Mouse (Mus musculus) CH12.LX (cell line): ENCODE data around the gene Smg7. TPM values are rescaled to one million over a fixed set of nuclear protein-coding genes. Genes with fewer than 3 reads are reported as not detected.
A peak's percentile ranks its signal among the peaks of the same experiment; 100 is the strongest.

ENCODE experiments used
- DNase-seq: peaks from one replicate; pipeline ENCODE4 v3.0.0-alpha.2; 2013; ENCODE audit errors: extremely low read depth
- H3K27ac ChIP-seq: 2 replicates; pipeline ENCODE4 v1.5.1; 2012; ENCODE audit warnings: low read depth, mild to moderate bottlenecking, control low read depth, moderate library complexity; ENCODE audit not compliant: insufficient read depth
- H3K27me3 ChIP-seq: replicated peaks from 2 replicates; pipeline ENCODE3; 2012; ENCODE audit warnings: inconsistent platforms
- H3K36me3 ChIP-seq, 2 experiments: replicated peaks in 1 of 2; 2 replicates each; pipeline versions ENCODE3 to v1.6.1; 2012; ENCODE audit warnings: inconsistent platforms in 1 of 2, low read length in 1 of 2, mild to moderate bottlenecking in 1 of 2, mixed read lengths in 1 of 2, moderate library complexity in 1 of 2; ENCODE audit not compliant: control insufficient read depth in 1 of 2, insufficient read depth in 1 of 2
- H3K4me1 ChIP-seq, 2 experiments: 2 replicates each; pipeline ENCODE4 v1.6.1; 2012; ENCODE audit warnings: inconsistent platforms in 1 of 2, moderate library complexity in 1 of 2; ENCODE audit not compliant: insufficient read depth in 2 of 2, control insufficient read depth in 1 of 2
- H3K4me2 ChIP-seq: 2 replicates; pipeline ENCODE4 v1.6.1; 2012; ENCODE audit warnings: low read depth, mild to moderate bottlenecking, control low read depth; ENCODE audit not compliant: poor library complexity, insufficient read depth, severe bottlenecking
- H3K4me3 ChIP-seq, 3 experiments: fragments of 150-350 bp in 1 of 3; sonication (generic) in 1 of 3; replicated peaks in 1 of 3; 2 replicates each; pipeline versions ENCODE3 to v1.5.1; 2011 to 2012; ENCODE audit warnings: low read depth in 2 of 3, low read length in 2 of 3, mild to moderate bottlenecking in 2 of 3, moderate library complexity in 2 of 3, control low read depth in 1 of 3, improper control_type of control experiment in 1 of 3, inconsistent platforms in 1 of 3, mixed read lengths in 1 of 3; ENCODE audit not compliant: poor library complexity in 1 of 3
- H3K79me2 ChIP-seq: replicated peaks from 2 replicates; pipeline ENCODE4 v1.6.1; 2012; ENCODE audit warnings: mild to moderate bottlenecking, moderate library complexity; ENCODE audit not compliant: control insufficient read depth, poor library complexity, insufficient read depth, severe bottlenecking; ENCODE audit errors: extremely low read depth
- H3K9ac ChIP-seq: 2 replicates; pipeline ENCODE4 v1.6.1; 2012; ENCODE audit warnings: low read depth, mild to moderate bottlenecking, control low read depth, moderate library complexity; ENCODE audit not compliant: insufficient read depth
- H3K9me3 ChIP-seq: replicated peaks from 2 replicates; pipeline ENCODE3; 2012; ENCODE audit warnings: low read length, inconsistent platforms, mixed read lengths
- CTCF ChIP-seq, 2 experiments: IDR thresholded peaks in 1 of 2; conservative IDR thresholded peaks in 1 of 2; 2 replicates each; pipeline ENCODE4 v1.5.1; 2011 to 2012; ENCODE audit warnings: low read depth in 2 of 2, low read length in 2 of 2, improper control_type of control experiment in 1 of 2, inconsistent platforms in 1 of 2, mild to moderate bottlenecking in 1 of 2, moderate library complexity in 1 of 2
- ELF1 ChIP-seq: IDR thresholded peaks from 2 replicates; pipeline ENCODE4 v1.6.1; 2014; ENCODE audit warnings: low read depth, mild to moderate bottlenecking, inconsistent platforms, low read length, improper control_type of control experiment
- EP300 ChIP-seq: IDR thresholded peaks from 2 replicates; pipeline ENCODE4 v1.6.1; 2011; ENCODE audit warnings: low read length, improper control_type of control experiment
- ETS1 ChIP-seq: conservative IDR thresholded peaks from 2 replicates; pipeline ENCODE4 v1.6.1; 2012; ENCODE audit warnings: low read depth, mild to moderate bottlenecking, inconsistent platforms, low read length, improper control_type of control experiment, moderate library complexity
- GABPA ChIP-seq: IDR thresholded peaks from 2 replicates; pipeline ENCODE4 v1.6.1; 2012; ENCODE audit warnings: low read depth, low read length, improper control_type of control experiment, inconsistent platforms; ENCODE audit not compliant: insufficient replicate concordance
- HCFC1 ChIP-seq: IDR thresholded peaks from 2 replicates; pipeline ENCODE4 v1.6.1; 2012; ENCODE audit warnings: low read depth, mild to moderate bottlenecking, inconsistent platforms, low read length, improper control_type of control experiment
- JUN ChIP-seq: IDR thresholded peaks from 2 replicates; pipeline ENCODE4 v1.6.1; 2011; ENCODE audit warnings: low read depth, mild to moderate bottlenecking, low read length, improper control_type of control experiment, moderate library complexity; ENCODE audit not compliant: insufficient read depth
- JUND ChIP-seq: conservative IDR thresholded peaks from 2 replicates; pipeline ENCODE4 v1.6.1; 2011; ENCODE audit warnings: low read depth, low read length, improper control_type of control experiment
- KAT2A ChIP-seq: IDR thresholded peaks from 2 replicates; pipeline ENCODE4 v1.6.1; 2012; ENCODE audit warnings: low read length, improper control_type of control experiment, inconsistent platforms; ENCODE audit not compliant: insufficient replicate concordance
- MAZ ChIP-seq: IDR thresholded peaks from 2 replicates; pipeline ENCODE4 v1.6.1; 2012; ENCODE audit warnings: low read depth, mild to moderate bottlenecking, inconsistent platforms, low read length, improper control_type of control experiment, moderate library complexity
- MEF2A ChIP-seq: IDR thresholded peaks from 2 replicates; pipeline ENCODE4 v1.6.1; 2014; ENCODE audit warnings: low read depth, mild to moderate bottlenecking, inconsistent platforms, low read length, improper control_type of control experiment, borderline replicate concordance
- MXI1 ChIP-seq: IDR thresholded peaks from 2 replicates; pipeline ENCODE4 v1.6.1; 2011; ENCODE audit warnings: mild to moderate bottlenecking, low read depth, low read length, improper control_type of control experiment
- MYC ChIP-seq: IDR thresholded peaks from 2 replicates; pipeline ENCODE4 v1.6.1; 2011; ENCODE audit warnings: low read depth, mild to moderate bottlenecking, improper control_type of control experiment, low read length
- NELFE ChIP-seq: IDR thresholded peaks from 2 replicates; pipeline ENCODE4 v1.6.1; 2011; ENCODE audit warnings: low read depth, low read length, improper control_type of control experiment
- NRF1 ChIP-seq: IDR thresholded peaks from 2 replicates; pipeline ENCODE4 v1.6.1; 2014; ENCODE audit warnings: low read depth, mild to moderate bottlenecking, inconsistent platforms, low read length, improper control_type of control experiment, moderate library complexity
- PAX5 ChIP-seq: IDR thresholded peaks from 2 replicates; pipeline ENCODE4 v1.6.1; 2012; ENCODE audit warnings: low read length, inconsistent platforms, mixed read lengths
- POLR2A ChIP-seq: IDR thresholded peaks from 2 replicates; pipeline ENCODE4 v1.6.1; 2011; ENCODE audit warnings: low read depth, mild to moderate bottlenecking, improper control_type of control experiment, low read length
- POLR2AphosphoS2 ChIP-seq: IDR thresholded peaks from 2 replicates; pipeline ENCODE4 v1.6.1; 2011; ENCODE audit warnings: low read depth, low read length, improper control_type of control experiment
- SMC3 ChIP-seq: IDR thresholded peaks from 2 replicates; pipeline ENCODE4 v1.6.1; 2011; ENCODE audit warnings: low read depth, low read length, improper control_type of control experiment
- TBP ChIP-seq: conservative IDR thresholded peaks from 2 replicates; pipeline ENCODE4 v1.6.1; 2011; ENCODE audit warnings: low read depth, low read length, improper control_type of control experiment
- TCF12 ChIP-seq: IDR thresholded peaks from 2 replicates; pipeline ENCODE4 v1.6.1; 2014; ENCODE audit warnings: low read depth, mild to moderate bottlenecking, inconsistent platforms, low read length, improper control_type of control experiment
- UBTF ChIP-seq: IDR thresholded peaks from 2 replicates; pipeline ENCODE4 v1.6.1; 2012; ENCODE audit warnings: low read depth, mild to moderate bottlenecking, inconsistent platforms, low read length, improper control_type of control experiment, moderate library complexity
- USF2 ChIP-seq: conservative IDR thresholded peaks from 2 replicates; pipeline ENCODE4 v1.6.1; 2011; ENCODE audit warnings: low read depth, low read length, improper control_type of control experiment
- ZC3H11A ChIP-seq: IDR thresholded peaks from 2 replicates; pipeline ENCODE4 v1.6.1; 2012; ENCODE audit warnings: low read depth, mild to moderate bottlenecking, inconsistent platforms, low read length, improper control_type of control experiment
- ZMIZ1 ChIP-seq: IDR thresholded peaks from 2 replicates; pipeline ENCODE4 v1.6.1; 2012; ENCODE audit warnings: low read depth, mild to moderate bottlenecking, inconsistent platforms, low read length, improper control_type of control experiment
- ZNF384 ChIP-seq: IDR thresholded peaks from 2 replicates; pipeline ENCODE4 v1.6.1; 2012; ENCODE audit warnings: low read depth, low read length, improper control_type of control experiment, inconsistent platforms
- dilution Hi-C: fragments of 300-500 bp; cut with MboI; formaldehyde crosslinking; loops from 2 replicates; pipeline ENCODE4 v1.14.3; 2020; ENCODE audit warnings: low sequenced_read_pairs; ENCODE audit not compliant: extremely low pct_unique_long_range_greater_than_20kb, extremely low pct_ligation_motif_present
- in situ Hi-C: fragments of 300-500 bp; cut with MboI; formaldehyde crosslinking; loops from 3 replicates; pipeline ENCODE4 v1.14.3; 2019; ENCODE audit warnings: low sequenced_read_pairs, low pct_ligation_motif_present, low pct_unique_long_range_greater_than_20kb, mixed read lengths
- polyA plus RNA-seq: library from polyadenylated mRNA; unstranded; fragments of >175 nt; gene quantifications from 2 replicates; pipeline ENCODE4 v1.2.1, GENCODE M21; 2012; ENCODE audit warnings: low read depth; ENCODE audit not compliant: insufficient read length
- total RNA-seq, 2 experiments: library from RNA; depleted of rRNA; stranded (reverse); fragments of 300-350 nt in 1 of 2; fragments of >200 nt in 1 of 2; gene quantifications; 2 replicates each; pipeline ENCODE4 v1.2.3; 2012 to 2014

Gene Smg7
- total and polyA plus RNA-seq, 3 experiments, result 23.4 to 55.2 (median 27.0) TPM

GRCm38 (mm10) chr1:152791269-152791668, 111.2 kb downstream of the Smg7 start:
- TF ChIP-seq EP300, result no peak
- TF ChIP-seq MAZ, result no peak
- TF ChIP-seq HCFC1, result no peak
- TF ChIP-seq MYC, result no peak
- TF ChIP-seq CTCF (conservative IDR thresholded peaks at IDR 0.05 in 1 of 2, IDR thresholded peaks at IDR 0.05 in 1 of 2; ENCODE audit: low read depth in 2 of 2, low read length in 2 of 2), result no peak
- TF ChIP-seq MXI1, result no peak
- no peak for TF ChIP-seq ELF1
- TF ChIP-seq NRF1, result no peak
- TF ChIP-seq ZMIZ1, result no peak
- H3K4me1 ChIP-seq, result peaks cover 0 to 6% of the 10 kb centered on the region in 2 experiments; a peak in 1 of 4 replicates
- no peaks in the 10 kb centered on the region for H3K27me3 ChIP-seq
- in situ Hi-C loops (loop anchor here (10.0 to 25.0 kb wide), 2 partner anchors 114 to 596 kb away; partner anchors contain the start of gene Smg7), dilution Hi-C loops (no loop called here)
- H3K4me2 ChIP-seq, result no peak overlapping the region
- H3K27ac ChIP-seq, result no peak overlapping the region
- no peaks in the 10 kb centered on the region for H3K79me2 ChIP-seq
- no peak for DNase-seq
- H3K36me3 ChIP-seq, result no peaks in the 10 kb centered on the region
- no peak overlapping the region for H3K4me3 ChIP-seq
- H3K9me3 ChIP-seq, result no peaks in the 10 kb centered on the region
- no peak overlapping the region for H3K9ac ChIP-seq

GRCm38 (mm10) chr1:152790821-152791220, 111.6 kb downstream of the Smg7 start:
- Histone ChIP-seq H3K36me3 (no peaks in the 10 kb centered on the region), H3K4me2 (no peak overlapping the region), H3K4me3 (no peak overlapping the region), H3K9me3 (no peaks in the 10 kb centered on the region), H3K9ac (no peak overlapping the region), H3K27me3 (no peaks in the 10 kb centered on the region), H3K4me1 (peaks cover 0 to 3% of the 10 kb centered on the region in 2 experiments; a peak in 1 of 4 replicates), H3K79me2 (no peaks in the 10 kb centered on the region), H3K27ac (no peak overlapping the region)
- dilution Hi-C loops (no loop called here), in situ Hi-C loops (loop anchor here (10.0 to 25.0 kb wide), 2 partner anchors 114 to 596 kb away; partner anchors contain the start of gene Smg7)
- DNase-seq, result no peak
- TF ChIP-seq ZNF384 (no peak), MYC (no peak)

GRCm38 (mm10) chr1:152790254-152790653, 112.2 kb downstream of the Smg7 start:
- H3K4me3 ChIP-seq, result no peak overlapping the region
- dilution Hi-C loops, result no loop called here
- H3K27me3 ChIP-seq, result no peaks in the 10 kb centered on the region
- in situ Hi-C loops, result loop anchor here (10.0 to 25.0 kb wide), 2 partner anchors 115 to 597 kb away; partner anchors contain the start of gene Smg7
- no peak overlapping the region for H3K9ac ChIP-seq
- H3K4me2 ChIP-seq, result no peak overlapping the region
- no peaks in the 10 kb centered on the region for H3K9me3 ChIP-seq
- no peaks in the 10 kb centered on the region for H3K4me1 ChIP-seq
- no peaks in the 10 kb centered on the region for H3K79me2 ChIP-seq
- peak; percentile 51 for DNase-seq
- no peaks in the 10 kb centered on the region for H3K36me3 ChIP-seq
- no peak overlapping the region for H3K27ac ChIP-seq
- TF ChIP-seq JUN (no peak), ZMIZ1 (no peak), GABPA (no peak), TCF12 (no peak), MEF2A (no peak), CTCF (conservative IDR thresholded peaks at IDR 0.05 in 1 of 2, IDR thresholded peaks at IDR 0.05 in 1 of 2; ENCODE audit: low read depth in 2 of 2, low read length in 2 of 2) (peak; percentile 23 to 57; a peak in 2 of 4 replicates), PAX5 (no peak), KAT2A (no peak), MAZ (no peak), ZC3H11A (peak; percentile 22), USF2 (no peak), POLR2A (no peak), ETS1 (no peak), NELFE (no peak), UBTF (no peak), SMC3 (peak; percentile 55), TBP (no peak), JUND (no peak), POLR2AphosphoS2 (no peak), ELF1 (no peak)
